Mouse (Mus musculus): ENCODE results near the gene Zfp13.

DNA sequence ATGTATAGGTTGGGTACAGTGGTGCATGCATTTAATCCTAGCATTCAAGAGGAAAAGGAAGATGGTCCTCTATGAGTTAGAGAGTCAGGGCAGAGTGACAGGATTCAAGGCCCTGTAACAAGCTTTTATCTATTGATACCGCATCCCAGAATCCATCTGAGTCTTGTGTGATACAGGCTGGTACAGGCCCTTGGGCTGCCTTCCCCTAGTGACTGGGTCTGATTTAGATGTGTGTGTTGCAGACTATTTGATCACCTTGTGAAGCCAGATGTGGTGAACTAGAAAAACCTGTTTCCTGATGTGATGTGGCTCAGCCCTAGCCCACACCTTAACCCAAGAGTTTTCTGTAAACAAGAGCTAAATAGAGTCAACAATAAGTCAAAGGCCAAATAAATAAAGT lies 54.5 kb downstream of the Zfp13 start:
- no peak for TF ChIP-seq GATA1 (IDR thresholded peaks at IDR 0.05; ENCODE audit: low read length)
- no peak for TF ChIP-seq TAL1 (IDR thresholded peaks at IDR 0.05; ENCODE audit: low read length)

Data from erythroblast, embryonic 14.5 days (primary cell).